Comparison of ENCODE assay signal across 17 mouse cellular contexts in genomic region chr10:80420729-80421128, GRCm38 (mm10). TPM values are rescaled to one million over a fixed set of nuclear protein-coding genes. Genes with fewer than 3 reads are reported as not detected.
DNase-seq lines count a peak whose midpoint lies in the region; ATAC-seq and TF ChIP-seq lines count a peak whose summit lies in the region.
"Had no signal": no experiment of that assay in that cellular context is flagged by ENCODE, and none has a peak within 500 bp of the region (broad histone marks: within the 10 kb centered on the region; RNA-seq: fewer than 3 reads in every experiment).

No protein-coding gene starts in this region.

- TF ChIP-seq RAD21 in MEL (IDR thresholded peaks at IDR 0.05; ENCODE audit: low read depth, low read length), result no peak

- no peaks in the 10 kb centered on the region for H3K27me3 ChIP-seq in hindbrain, embryonic 12.5 days
- H3K27me3 ChIP-seq in hindbrain, embryonic 11.5 days (ENCODE audit: control insufficient read depth, insufficient read depth, low read length), result no peaks in the 10 kb centered on the region
- H3K27me3 ChIP-seq in MEL (ENCODE audit: control insufficient read depth in 1 of 2, insufficient read depth in 2 of 2, low read length in 2 of 2), result no peaks in the 10 kb centered on the region
- H3K27me3 ChIP-seq in liver, embryonic 12.5 days (replicated peaks), result no peaks in the 10 kb centered on the region
- no peaks in the 10 kb centered on the region for H3K27me3 ChIP-seq in kidney, embryonic 16.5 days (ENCODE audit: insufficient read depth, low read length)
- H3K27me3 ChIP-seq: midbrain, embryonic 12.5 days had no signal

- ATAC-seq in hindbrain, embryonic 12.5 days (ENCODE audit: low FRiP score), result no peak
- ATAC-seq in hindbrain, embryonic 11.5 days (ENCODE audit: low FRiP score), result no peak
- ATAC-seq in liver, embryonic 12.5 days, result no peak
- no peak for ATAC-seq in granulocyte monocyte progenitor cell, adult 5-6 weeks (replicated peaks; ENCODE audit: poor library complexity, severe bottlenecking)
- no peak for ATAC-seq in kidney, embryonic 16.5 days (ENCODE audit: low FRiP score, low TSS enrichment)
- ATAC-seq: hindbrain, embryonic 16.5 days had no signal

- H3K4me1 ChIP-seq in hindbrain, embryonic 12.5 days, result peaks cover 35% of the 10 kb centered on the region
- H3K4me1 ChIP-seq in hindbrain, embryonic 11.5 days (replicated peaks; ENCODE audit: control insufficient read depth, insufficient read depth, low read length), result no peaks in the 10 kb centered on the region
- H3K4me1 ChIP-seq in MEL (ENCODE audit: control insufficient read depth in 1 of 2, insufficient read depth in 2 of 2, low read length in 2 of 2), result peaks cover 23 to 56% of the 10 kb centered on the region in 2 experiments
- peaks cover 76% of the 10 kb centered on the region for H3K4me1 ChIP-seq in liver, embryonic 12.5 days
- peaks cover 4% of the 10 kb centered on the region; the same call in 1 of the 2 replicates for H3K4me1 ChIP-seq in kidney, embryonic 16.5 days (ENCODE audit: insufficient read depth, low read length)

- no peak for TF ChIP-seq CTCF in MEL (IDR thresholded peaks at IDR 0.05 in 2 of 3, conservative IDR thresholded peaks at IDR 0.05 in 1 of 3; ENCODE audit: control insufficient read depth in 1 of 3, insufficient read depth in 1 of 3, low read depth in 2 of 3, low read length in 3 of 3, poor library complexity in 1 of 3, severe bottlenecking in 1 of 3)

- H3K27ac ChIP-seq in hindbrain, embryonic 12.5 days, result no peak overlapping the region
- no peak overlapping the region for H3K27ac ChIP-seq in hindbrain, embryonic 11.5 days (ENCODE audit: low read depth, low read length)
- peak overlapping the region; percentile 61; the same call in 1 of the 2 replicates for H3K27ac ChIP-seq in MEL (ENCODE audit: control insufficient read depth, low read depth, low read length)
- peak overlapping the region; percentile 95 for H3K27ac ChIP-seq in liver, embryonic 12.5 days
- no peak overlapping the region for H3K27ac ChIP-seq in kidney, embryonic 16.5 days (ENCODE audit: low read length)
- H3K27ac ChIP-seq: heart, adult 2 months had no signal

- H3K4me2 ChIP-seq in hindbrain, embryonic 12.5 days (replicated peaks), result no peak overlapping the region
- no peak overlapping the region for H3K4me2 ChIP-seq in hindbrain, embryonic 11.5 days (replicated peaks; ENCODE audit: low read depth, low read length)
- H3K4me2 ChIP-seq in liver, embryonic 12.5 days, result peak overlapping the region; percentile 73
- H3K4me2 ChIP-seq in kidney, embryonic 16.5 days (replicated peaks; ENCODE audit: low read depth, low read length), result no peak overlapping the region
- H3K4me2 ChIP-seq: midbrain, embryonic 12.5 days had no signal

- 0 out of 2 replicates have a peak overlapping the region, but pooled peaks have one; percentile 14 for H3K9ac ChIP-seq in hindbrain, embryonic 12.5 days
- no peak overlapping the region for H3K9ac ChIP-seq in hindbrain, embryonic 11.5 days (ENCODE audit: low read depth, low read length)
- H3K9ac ChIP-seq in MEL (ENCODE audit: control insufficient read depth, low read depth, low read length, poor library complexity, severe bottlenecking), result no peak overlapping the region; the same call in 1 of the 2 replicates
- peak overlapping the region; percentile 72 for H3K9ac ChIP-seq in liver, embryonic 12.5 days
- H3K9ac ChIP-seq in kidney, embryonic 16.5 days (replicated peaks; ENCODE audit: low read length), result no peak overlapping the region
- H3K9ac ChIP-seq: midbrain, embryonic 12.5 days had no signal

- H3K36me3 ChIP-seq in hindbrain, embryonic 12.5 days, result peaks cover 84% of the 10 kb centered on the region
- peaks cover 50% of the 10 kb centered on the region for H3K36me3 ChIP-seq in hindbrain, embryonic 11.5 days (ENCODE audit: control insufficient read depth, insufficient read depth, low read length)
- H3K36me3 ChIP-seq in MEL (ENCODE audit: control insufficient read depth in 1 of 2, insufficient read depth in 2 of 2, low read length in 2 of 2), result peaks cover 14 to 43% of the 10 kb centered on the region in 2 experiments
- H3K36me3 ChIP-seq in liver, embryonic 12.5 days, result peaks cover 95% of the 10 kb centered on the region
- peaks cover 77% of the 10 kb centered on the region for H3K36me3 ChIP-seq in kidney, embryonic 16.5 days (ENCODE audit: insufficient read depth, low read length)

- no peak for TF ChIP-seq EP300 in MEL (IDR thresholded peaks at IDR 0.05; ENCODE audit: low read depth in 1 of 2, low read length in 2 of 2)

- DNase-seq in cerebellum, adult 9-10 months, result peak; percentile 32
- no peak for DNase-seq in cerebellum, postnatal 36 days
- DNase-seq in hindbrain, embryonic 11.5 days (ENCODE audit: low spot score), result no peak
- no peak for DNase-seq in MEL (ENCODE audit: low read depth, low spot score)
- DNase-seq: cerebellum, postnatal 14 days; heart, adult 2 months; layer of hippocampus, postnatal 36 days; left cerebral cortex, postnatal 4 days; lung, adult 2 months; lung, postnatal 36 days; retina, postnatal 1 day had no signal

- H3K4me3 ChIP-seq in hindbrain, embryonic 12.5 days, result no peak overlapping the region
- no peak overlapping the region for H3K4me3 ChIP-seq in hindbrain, embryonic 11.5 days (ENCODE audit: low read depth, low read length)
- no peak overlapping the region for H3K4me3 ChIP-seq in MEL (ENCODE audit: control insufficient read depth in 1 of 2, insufficient read depth in 1 of 2, low read depth in 2 of 2, low read length in 2 of 2)
- H3K4me3 ChIP-seq in liver, embryonic 12.5 days, result peak overlapping the region; percentile 45
- no peak overlapping the region for H3K4me3 ChIP-seq in kidney, embryonic 16.5 days (ENCODE audit: low read length)
- H3K4me3 ChIP-seq: heart, adult 2 months; midbrain, embryonic 12.5 days had no signal

- H3K9me3 ChIP-seq in hindbrain, embryonic 12.5 days (replicated peaks), result no peaks in the 10 kb centered on the region
- H3K9me3 ChIP-seq in hindbrain, embryonic 11.5 days (ENCODE audit: control insufficient read depth, low read length), result no peaks in the 10 kb centered on the region
- no peaks in the 10 kb centered on the region for H3K9me3 ChIP-seq in MEL (replicated peaks; ENCODE audit: insufficient read depth, low read length)
- H3K9me3 ChIP-seq in liver, embryonic 12.5 days (replicated peaks), result peaks cover 8% of the 10 kb centered on the region
- H3K9me3 ChIP-seq in kidney, embryonic 16.5 days (ENCODE audit: low read length), result peaks cover 6% of the 10 kb centered on the region; the same call in 1 of the 2 replicates

- no peak for TF ChIP-seq POLR2A in MEL (IDR thresholded peaks at IDR 0.05; ENCODE audit: control insufficient read depth in 1 of 2, insufficient read depth in 1 of 2, low read depth in 1 of 2, low read length in 2 of 2, poor library complexity in 1 of 2)

- 92% methylated on average over 10 of the region's 10 CpGs for WGBS in hindbrain, embryonic 12.5 days
- WGBS in hindbrain, embryonic 11.5 days, result 95% methylated on average over 10 of the region's 10 CpGs
- WGBS in liver, embryonic 12.5 days (ENCODE audit: insufficient replicate concordance), result 81% methylated on average over 10 of the region's 10 CpGs
- 89% methylated on average over 10 of the region's 10 CpGs for WGBS in kidney, embryonic 16.5 days

- H3K79me2 ChIP-seq in MEL (ENCODE audit: control insufficient read depth, insufficient read depth, low read length, poor library complexity), result peaks cover 4% of the 10 kb centered on the region

RNA-seq across cellular contexts. Expression of gene Tcf3, which starts 12.7 kb away (rescaled TPM):
- 176 and 178 TPM in 2 replicates for polyA plus RNA-seq in hindbrain, embryonic 12.5 days (2016; fragmentation: Nextera tagmentation; extraction: Ambion mirVana)
- 110 and 130 TPM in 2 replicates for polyA plus RNA-seq in hindbrain, embryonic 11.5 days (2014; fragmentation: Nextera tagmentation; extraction: Ambion mirVana)
- 113 and 125 TPM in 2 replicates for total RNA-seq in MEL (2012; rRNA removed)
- polyA plus RNA-seq in MEL (2012; ENCODE audit: insufficient read depth in 1 of 2, insufficient read length in 2 of 2, low read depth in 1 of 2, low replicate concordance in 2 of 2, missing spikeins in 1 of 2), result 100 to 1,000 TPM in 1 of 2 experiments, not detected in 1; 258 TPM
- 110 and 115 TPM in 2 replicates for polyA plus RNA-seq in liver, embryonic 12.5 days (2016; fragmentation: Nextera tagmentation; extraction: Ambion mirVana)
- 33.8 and 55.2 TPM in 2 replicates for total RNA-seq in granulocyte monocyte progenitor cell, adult 5-6 weeks (2014; fragmentation: Nextera tagmentation)
- total RNA-seq in granulocyte monocyte progenitor cell, adult 5-6 weeks (2017), result 30.7 and 48.4 TPM in 2 replicates
- 118 and 126 TPM in 2 replicates for polyA plus RNA-seq in kidney, embryonic 16.5 days (2015; fragmentation: Nextera tagmentation; extraction: Ambion mirVana)

RNA-seq across cellular contexts. Expression of gene Uqcr11, which starts 14.1 kb away (rescaled TPM):
- polyA plus RNA-seq in hindbrain, embryonic 12.5 days (2016; fragmentation: Nextera tagmentation; extraction: Ambion mirVana), result 312 and 406 TPM in 2 replicates
- 466 and 480 TPM in 2 replicates for polyA plus RNA-seq in hindbrain, embryonic 11.5 days (2014; fragmentation: Nextera tagmentation; extraction: Ambion mirVana)
- total RNA-seq in MEL (2012; rRNA removed), result 879 and 935 TPM in 2 replicates
- polyA plus RNA-seq in MEL (2012; ENCODE audit: insufficient read depth in 1 of 2, insufficient read length in 2 of 2, low read depth in 1 of 2, low replicate concordance in 2 of 2, missing spikeins in 1 of 2), result 100 to 1,000 TPM in 1 of 2 experiments, not detected in 1; 481 TPM
- 594 and 628 TPM in 2 replicates for polyA plus RNA-seq in liver, embryonic 12.5 days (2016; fragmentation: Nextera tagmentation; extraction: Ambion mirVana)
- 382 and 438 TPM in 2 replicates for total RNA-seq in granulocyte monocyte progenitor cell, adult 5-6 weeks (2014; fragmentation: Nextera tagmentation)
- total RNA-seq in granulocyte monocyte progenitor cell, adult 5-6 weeks (2017), result 172 and 277 TPM in 2 replicates
- 840 and 906 TPM in 2 replicates for polyA plus RNA-seq in kidney, embryonic 16.5 days (2015; fragmentation: Nextera tagmentation; extraction: Ambion mirVana)

RNA-seq across cellular contexts. Expression of gene Mbd3, which starts 21.4 kb away (rescaled TPM):
- polyA plus RNA-seq in hindbrain, embryonic 12.5 days (2016; fragmentation: Nextera tagmentation; extraction: Ambion mirVana), result 275 and 296 TPM in 2 replicates
- 227 and 240 TPM in 2 replicates for polyA plus RNA-seq in hindbrain, embryonic 11.5 days (2014; fragmentation: Nextera tagmentation; extraction: Ambion mirVana)
- total RNA-seq in MEL (2012; rRNA removed), result 81.4 and 86.9 TPM in 2 replicates
- polyA plus RNA-seq in MEL (2012; ENCODE audit: insufficient read depth in 1 of 2, insufficient read length in 2 of 2, low read depth in 1 of 2, low replicate concordance in 2 of 2, missing spikeins in 1 of 2), result 100 to 1,000 TPM in 1 of 2 experiments, not detected in 1; 289 TPM
- polyA plus RNA-seq in liver, embryonic 12.5 days (2016; fragmentation: Nextera tagmentation; extraction: Ambion mirVana), result 134 and 140 TPM in 2 replicates
- 85.0 and 105 TPM in 2 replicates for total RNA-seq in granulocyte monocyte progenitor cell, adult 5-6 weeks (2014; fragmentation: Nextera tagmentation)
- 94.1 and 106 TPM in 2 replicates for total RNA-seq in granulocyte monocyte progenitor cell, adult 5-6 weeks (2017)
- 266 and 277 TPM in 2 replicates for polyA plus RNA-seq in kidney, embryonic 16.5 days (2015; fragmentation: Nextera tagmentation; extraction: Ambion mirVana)

RNA-seq across cellular contexts. Expression of gene Mex3d, which starts 33.3 kb away (rescaled TPM):
- polyA plus RNA-seq in hindbrain, embryonic 12.5 days (2016; fragmentation: Nextera tagmentation; extraction: Ambion mirVana), result 21.4 and 24.8 TPM in 2 replicates
- 13.4 and 14.7 TPM in 2 replicates for polyA plus RNA-seq in hindbrain, embryonic 11.5 days (2014; fragmentation: Nextera tagmentation; extraction: Ambion mirVana)
- total RNA-seq in MEL (2012; rRNA removed), result 14.1 and 15.6 TPM in 2 replicates
- polyA plus RNA-seq in MEL (2012; ENCODE audit: insufficient read depth in 1 of 2, insufficient read length in 2 of 2, low read depth in 1 of 2, low replicate concordance in 2 of 2, missing spikeins in 1 of 2), result 10 to 100 TPM in 1 of 2 experiments, not detected in 1; 18.8 TPM
- polyA plus RNA-seq in liver, embryonic 12.5 days (2016; fragmentation: Nextera tagmentation; extraction: Ambion mirVana), result 2.1 TPM in 2 replicates
- total RNA-seq in granulocyte monocyte progenitor cell, adult 5-6 weeks (2014; fragmentation: Nextera tagmentation), result 0.67 and 3.6 TPM in 2 replicates
- total RNA-seq in granulocyte monocyte progenitor cell, adult 5-6 weeks (2017), result 2.1 and 2.2 TPM in 2 replicates
- 3.8 and 5.1 TPM in 2 replicates for polyA plus RNA-seq in kidney, embryonic 16.5 days (2015; fragmentation: Nextera tagmentation; extraction: Ambion mirVana)

Comparison
In these comparisons a context has a peak if more than half of its experiments do, and no peak if none do; other contexts are left out.
1. H3K9ac ChIP-seq: peak in hindbrain, embryonic 12.5 days (single experiment) and liver, embryonic 12.5 days (single experiment); none in hindbrain, embryonic 11.5 days (single experiment), MEL (single experiment) and kidney, embryonic 16.5 days (single experiment).
2. H3K27ac ChIP-seq: peak in MEL (single experiment) and liver, embryonic 12.5 days (single experiment); none in hindbrain, embryonic 12.5 days (single experiment), hindbrain, embryonic 11.5 days (single experiment) and kidney, embryonic 16.5 days (single experiment).